20 mouse cellular contexts compared by ENCODE assay signal in the genomic region with DNA sequence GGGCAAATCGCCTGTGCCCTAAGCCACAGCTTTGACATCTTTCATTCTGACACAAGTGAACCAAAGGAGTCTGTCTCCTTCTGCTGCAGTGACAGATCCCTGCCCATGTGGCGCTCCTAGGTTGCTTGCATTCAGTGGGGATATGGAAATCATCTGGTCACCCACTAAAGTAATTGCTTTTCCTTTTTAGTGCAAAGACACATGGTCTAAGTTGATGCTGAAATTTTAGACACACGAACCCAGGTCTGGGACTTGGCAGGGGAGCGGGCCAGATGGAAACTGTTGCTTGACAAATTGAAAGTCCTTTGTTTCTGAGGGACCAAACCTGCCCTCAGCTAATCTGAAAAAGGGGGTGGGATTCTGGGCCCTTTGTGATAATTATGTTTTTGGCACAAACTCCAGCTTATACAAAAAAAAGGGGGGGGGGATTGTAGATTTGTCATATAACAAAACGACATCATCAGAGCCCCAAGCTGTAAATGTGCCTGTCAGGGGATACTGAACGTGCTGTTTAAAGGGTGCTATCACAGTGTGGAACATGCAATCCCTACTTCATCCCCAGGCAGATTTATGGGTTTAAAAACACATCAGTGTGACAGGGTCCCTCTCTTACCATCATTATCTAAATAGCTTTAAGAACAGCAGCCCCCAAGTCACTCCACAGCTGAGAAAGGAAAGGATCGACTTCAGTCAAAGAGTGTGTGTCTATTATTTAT.
DNase-seq lines count a peak whose midpoint lies in the region; ATAC-seq and TF ChIP-seq lines count a peak whose summit lies in the region.
"Had no signal": no experiment of that assay in that cellular context is flagged by ENCODE, and none has a peak within 500 bp of the region (broad histone marks: within the 10 kb centered on the region; RNA-seq: fewer than 3 reads in every experiment).

No protein-coding gene starts in this region.

- H3K36me3 ChIP-seq in lung, embryonic 14.5 days (ENCODE audit: insufficient read depth), result no peaks in the 10 kb centered on the region
- no peaks in the 10 kb centered on the region for H3K36me3 ChIP-seq in limb, embryonic 11.5 days (ENCODE audit: control insufficient read depth, insufficient read depth, low read length)
- H3K36me3 ChIP-seq: neural tube, embryonic 12.5 days had no signal

- H3K4me2 ChIP-seq in lung, embryonic 14.5 days, result no peak overlapping the region
- no peak overlapping the region for H3K4me2 ChIP-seq in limb, embryonic 11.5 days (ENCODE audit: low read depth, severe bottlenecking)
- H3K4me2 ChIP-seq: heart, embryonic 15.5 days; hindbrain, embryonic 14.5 days; liver, embryonic 11.5 days; neural tube, embryonic 12.5 days had no signal

- intact Hi-C loops in heart, postnatal 36 days (cut with DNase I), result no loop called here

- TF ChIP-seq CTCF in lung, embryonic 14.5 days (IDR thresholded peaks at IDR 0.05; ENCODE audit: low read depth), result no peak

- H3K9me3 ChIP-seq in lung, embryonic 14.5 days (ENCODE audit: low read depth, low read length), result no peaks in the 10 kb centered on the region
- H3K9me3 ChIP-seq in limb, embryonic 11.5 days (ENCODE audit: control insufficient read depth, low read length), result no peaks in the 10 kb centered on the region
- H3K9me3 ChIP-seq: heart, embryonic 15.5 days; neural tube, embryonic 12.5 days had no signal

- H3K4me3 ChIP-seq in lung, embryonic 14.5 days (ENCODE audit: low read depth, low read length), result no peak overlapping the region
- no peak overlapping the region for H3K4me3 ChIP-seq in limb, embryonic 11.5 days (ENCODE audit: low read depth, low read length)
- H3K4me3 ChIP-seq: heart, embryonic 15.5 days; layer of hippocampus, adult 2 months; left cerebral cortex, adult 2 months; megakaryocyte, embryonic 14.5 days; neural tube, embryonic 12.5 days had no signal

- no peaks in the 10 kb centered on the region for H3K27me3 ChIP-seq in lung, embryonic 14.5 days (ENCODE audit: insufficient read depth, low read length)
- H3K27me3 ChIP-seq in limb, embryonic 11.5 days (ENCODE audit: control insufficient read depth, insufficient read depth, low read length), result no peaks in the 10 kb centered on the region
- H3K27me3 ChIP-seq: CH12.LX; heart, embryonic 15.5 days; neural tube, embryonic 12.5 days had no signal

- no peak overlapping the region for H3K27ac ChIP-seq in lung, embryonic 14.5 days (ENCODE audit: low read depth)
- no peak overlapping the region; the same call in 1 of the 2 replicates for H3K27ac ChIP-seq in limb, embryonic 11.5 days (replicated peaks; ENCODE audit: low read depth, low read length)
- H3K27ac ChIP-seq: heart, embryonic 15.5 days; hindbrain, embryonic 14.5 days; layer of hippocampus, adult 2 months; left cerebral cortex, adult 2 months; neural tube, embryonic 12.5 days had no signal

- DNase-seq in embryo, embryonic 10 days (ENCODE audit: low spot score), result peak; percentile 35
- DNase-seq in embryo, embryonic 9.5 days (ENCODE audit: extremely low spot score), result no peak
- DNase-seq in lung, embryonic 14.5 days, result peak; percentile 82
- DNase-seq in lung, postnatal 14 days, result no peak
- DNase-seq in embryo, embryonic 11.5 days (ENCODE audit: low read depth, low spot score), result peak; percentile 20
- DNase-seq in limb, embryonic 11.5 days (ENCODE audit: low spot score), result peak; percentile 51
- DNase-seq in heart, postnatal 36 days, result no peak
- DNase-seq in right cerebral cortex, postnatal 14 days, result no peak
- DNase-seq: adrenal gland, postnatal 10 days; cerebellum, adult 2 months had no signal

- peaks cover 6% of the 10 kb centered on the region; the same call in 1 of the 2 replicates for H3K4me1 ChIP-seq in lung, embryonic 14.5 days (ENCODE audit: insufficient read depth)
- peaks cover 5% of the 10 kb centered on the region; the same call in 1 of the 2 replicates for H3K4me1 ChIP-seq in limb, embryonic 11.5 days (ENCODE audit: control insufficient read depth, insufficient read depth, low read length)
- H3K4me1 ChIP-seq: heart, embryonic 15.5 days; megakaryocyte, embryonic 14.5 days; neural tube, embryonic 12.5 days had no signal

- WGBS in lung, embryonic 14.5 days, result 31% methylated on average over 7 of the region's 7 CpGs
- 17% methylated on average over 7 of the region's 7 CpGs for WGBS in limb, embryonic 11.5 days

- ATAC-seq in lung, embryonic 14.5 days (ENCODE audit: insufficient read depth), result peak; percentile 77
- ATAC-seq in limb, embryonic 11.5 days (ENCODE audit: insufficient number of reproducible peaks, low FRiP score, low TSS enrichment, low read depth), result peak; percentile 51; the same call in 1 of the 2 replicates
- ATAC-seq: intestine, postnatal 0 days; lung, postnatal 0 days had no signal

- H3K9ac ChIP-seq in lung, embryonic 14.5 days, result no peak overlapping the region
- H3K9ac ChIP-seq in limb, embryonic 11.5 days (ENCODE audit: low read length), result no peak overlapping the region
- H3K9ac ChIP-seq: heart, embryonic 15.5 days; hindbrain, embryonic 14.5 days; neural tube, embryonic 12.5 days had no signal

Comparison
In these comparisons a context has a peak if more than half of its experiments do, and no peak if none do; other contexts are left out.
1. DNase-seq: peak in embryo, embryonic 10 days (single experiment), lung, embryonic 14.5 days (single experiment), embryo, embryonic 11.5 days (single experiment) and limb, embryonic 11.5 days (single experiment); none in embryo, embryonic 9.5 days (single experiment), lung, postnatal 14 days (single experiment), heart, postnatal 36 days (0 of 2) and right cerebral cortex, postnatal 14 days (single experiment).